Mouse (Mus musculus) olfactory bulb, adult 2 months (tissue): ENCODE measurements around the gene Ltv1. TPM values are rescaled to one million over a fixed set of nuclear protein-coding genes. Genes with fewer than 3 reads are reported as not detected.
"Not testable (repeated sequence)": the region's sequence is repeated elsewhere in the genome, so short reads cannot be mapped to it uniquely, and the experiment has no call there.

Experiments used
- H3K27ac ChIP-seq: fragments of 200-500 bp; 2 replicates; pipeline ENCODE4 v1.5.1; 2012; ENCODE audit warnings: low read depth, low read length; ENCODE audit not compliant: insufficient read depth
- H3K4me1 ChIP-seq: fragments of 200-500 bp; 2 replicates; pipeline ENCODE4 v1.6.1; 2012; ENCODE audit warnings: low read length; ENCODE audit not compliant: control insufficient read depth, insufficient read depth
- H3K4me3 ChIP-seq: fragments of 200-500 bp; 2 replicates; pipeline ENCODE4 v1.5.1; 2012; ENCODE audit warnings: mild to moderate bottlenecking, low read depth, low read length, moderate library complexity; ENCODE audit not compliant: insufficient read depth
- CTCF ChIP-seq: fragments of 200-500 bp; IDR thresholded peaks from 2 replicates; pipeline ENCODE4 v1.5.1; 2012; ENCODE audit warnings: low read depth, mild to moderate bottlenecking, low read length, moderate library complexity; ENCODE audit not compliant: insufficient read depth
- POLR2A ChIP-seq: fragments of 200-500 bp; IDR thresholded peaks from 2 replicates; pipeline ENCODE4 v1.6.1; 2012; ENCODE audit warnings: mild to moderate bottlenecking, low read depth, low read length, moderate library complexity; ENCODE audit not compliant: insufficient read depth
- WGBS: fragments of 180-500 bp; shearing (Covaris S2); methylation state at CpG from one replicate; pipeline ENCODE4 v1.1.7; 2018; 5-methylcytosine and 5-hydroxymethylcytosine counted together
- polyA plus RNA-seq: library from polyadenylated mRNA; stranded (reverse); fragments of >200 nt; gene quantifications from 2 replicates; pipeline ENCODE4 v1.2.4, GENCODE M21; 2012; ENCODE audit warnings: low replicate concordance; ENCODE audit not compliant: missing spikeins, insufficient read depth, insufficient read length

Gene Ltv1
- polyA plus RNA-seq, 1 experiment = not detected

- Histone ChIP-seq H3K27ac (no peak overlapping the region), H3K4me1 (no peaks in the 10 kb centered on the region), H3K4me3 (no peak overlapping the region)
- WGBS = 96% methylated on average over 6 of the region's 6 CpGs
- TF ChIP-seq POLR2A (no peak), CTCF (no peak)
These were observed 8.8 kb upstream of the Ltv1 start for GRCm38 (mm10) chr10:13201741-13202293.

- no peaks in the 10 kb centered on the region for H3K4me1 ChIP-seq
- WGBS = 90% methylated on average over 3 of the region's 3 CpGs
- no peak overlapping the region for H3K4me3 ChIP-seq
- H3K27ac ChIP-seq = no peak overlapping the region
- TF ChIP-seq CTCF = no peak
- TF ChIP-seq POLR2A = no peak
These were observed 7.9 kb upstream of the Ltv1 start for GRCm38 (mm10) chr10:13200862-13201261.

GRCm38 (mm10) chr10:13199234-13199633 lies 6.3 kb upstream of the Ltv1 start:
- Histone ChIP-seq H3K4me3 (no peak overlapping the region), H3K4me1 (no peaks in the 10 kb centered on the region), H3K27ac (no peak overlapping the region)
- 90% methylated on average over 1 of the region's 1 CpGs for WGBS
- TF ChIP-seq CTCF (no peak), POLR2A (no peak)

- Histone ChIP-seq H3K4me3 (no peak overlapping the region), H3K4me1 (0 out of 2 replicates have a peak, but pooled peaks cover under 1% of the 10 kb centered on the region), H3K27ac (no peak overlapping the region)
- WGBS = 82% methylated on average over 8 of the region's 8 CpGs
- TF ChIP-seq CTCF (no peak), POLR2A (no peak)
These were observed 4.0 kb upstream of the Ltv1 start for GRCm38 (mm10) chr10:13196872-13197507.

- H3K4me3 ChIP-seq = not testable (repeated sequence)
- WGBS = 93% methylated on average over 7 of the region's 7 CpGs
These were observed 528 bp upstream of the Ltv1 start for GRCm38 (mm10) chr10:13193496-13193895.

GRCm38 (mm10) chr10:13189881-13190280 lies 3.1 kb downstream of the Ltv1 start:
- WGBS = 89% methylated on average over 5 of the region's 5 CpGs
- Histone ChIP-seq H3K4me1 (0 out of 2 replicates have a peak, but pooled peaks cover 2% of the 10 kb centered on the region), H3K4me3 (no peak overlapping the region), H3K27ac (no peak overlapping the region)
- TF ChIP-seq POLR2A (no peak), CTCF (no peak)

More at GRCm38 (mm10) chr10:13193496-13193895, 528 bp upstream of the Ltv1 start:
- H3K27ac ChIP-seq, H3K4me1 ChIP-seq: not testable (repeated sequence)

GRCm38 (mm10) chr10:13186754-13187153 lies 6.2 kb downstream of the Ltv1 start:
- no peak overlapping the region for H3K4me3 ChIP-seq
- WGBS = 95% methylated on average over 3 of the region's 3 CpGs
- no peak for TF ChIP-seq CTCF
- TF ChIP-seq POLR2A = no peak
- no peak overlapping the region for H3K27ac ChIP-seq
- H3K4me1 ChIP-seq = no peaks in the 10 kb centered on the region

- WGBS = 90% methylated on average over 4 of the region's 4 CpGs
- H3K27ac ChIP-seq = no peak overlapping the region
- no peak overlapping the region for H3K4me3 ChIP-seq
- TF ChIP-seq POLR2A = no peak
- TF ChIP-seq CTCF = no peak
- H3K4me1 ChIP-seq = no peaks in the 10 kb centered on the region
These were observed 8.7 kb downstream of the Ltv1 start for GRCm38 (mm10) chr10:13184170-13184766.

GRCm38 (mm10) chr10:13180211-13180610 lies 12.8 kb downstream of the Ltv1 start:
- WGBS = 94% methylated on average over 7 of the region's 7 CpGs
- TF ChIP-seq POLR2A (no peak), CTCF (no peak)
- H3K4me3 ChIP-seq = no peak overlapping the region

More at GRCm38 (mm10) chr10:13180211-13180610, 12.8 kb downstream of the Ltv1 start:
- no peak overlapping the region for H3K27ac ChIP-seq
- H3K4me1 ChIP-seq = no peaks in the 10 kb centered on the region
